Mouse (Mus musculus): ENCODE measurements around the gene Cfap74. TPM values are rescaled to one million over a fixed set of nuclear protein-coding genes. Genes with fewer than 3 reads are reported as not detected.

Cfap74 gene
- polyA plus RNA-seq, 2 experiments = 4.7 to 5.9 TPM

GRCm38 (mm10) chr4:155465607-155466006 lies 56.6 kb downstream of the Cfap74 start:
- Histone ChIP-seq H3K36me3 (ENCODE audit: control insufficient read depth, insufficient read depth, low read length) (no peaks in the 10 kb centered on the region), H3K9me3 (ENCODE audit: control insufficient read depth, low read length) (no peaks in the 10 kb centered on the region), H3K9ac (ENCODE audit: low read depth, low read length, severe bottlenecking) (no peak overlapping the region), H3K4me3 (replicated peaks; ENCODE audit: low read length) (no peak overlapping the region), H3K4me2 (replicated peaks; ENCODE audit: low read depth, low read length, severe bottlenecking) (no peak overlapping the region), H3K27ac (replicated peaks; ENCODE audit: low read depth, low read length) (no peak overlapping the region), H3K27me3 (ENCODE audit: control insufficient read depth, insufficient read depth, low read length) (no peaks in the 10 kb centered on the region), H3K4me1 (ENCODE audit: control insufficient read depth, insufficient read depth, low read length) (0 out of 2 replicates have a peak, but pooled peaks cover 4% of the 10 kb centered on the region)
- no peak for DNase-seq (ENCODE audit: low spot score)
- TF ChIP-seq POLR2A (IDR thresholded peaks at IDR 0.05; ENCODE audit: borderline replicate concordance, extremely low read depth, insufficient read depth, insufficient read length) = no peak
- no peak for ATAC-seq (ENCODE audit: low FRiP score, low read depth)
- 79% methylated on average over 6 of the region's 6 CpGs for WGBS

GRCm38 (mm10) chr4:155466080-155466479 lies 57.1 kb downstream of the Cfap74 start:
- no peak for TF ChIP-seq POLR2A (IDR thresholded peaks at IDR 0.05; ENCODE audit: borderline replicate concordance, extremely low read depth, insufficient read depth, insufficient read length)
- 80% methylated on average over 5 of the region's 5 CpGs for WGBS
- no peak overlapping the region for H3K4me2 ChIP-seq (replicated peaks; ENCODE audit: low read depth, low read length, severe bottlenecking)
- DNase-seq (ENCODE audit: low spot score) (no peak), ATAC-seq (ENCODE audit: low FRiP score, low read depth) (no peak)
- no peak overlapping the region for H3K9ac ChIP-seq (ENCODE audit: low read depth, low read length, severe bottlenecking)
- no peaks in the 10 kb centered on the region for H3K27me3 ChIP-seq (ENCODE audit: control insufficient read depth, insufficient read depth, low read length)
- no peaks in the 10 kb centered on the region for H3K9me3 ChIP-seq (ENCODE audit: control insufficient read depth, low read length)
- no peak overlapping the region for H3K27ac ChIP-seq (replicated peaks; ENCODE audit: low read depth, low read length)
- H3K36me3 ChIP-seq (ENCODE audit: control insufficient read depth, insufficient read depth, low read length) = no peaks in the 10 kb centered on the region
- H3K4me3 ChIP-seq (replicated peaks; ENCODE audit: low read length) = no peak overlapping the region
- 0 out of 2 replicates have a peak, but pooled peaks cover 4% of the 10 kb centered on the region for H3K4me1 ChIP-seq (ENCODE audit: control insufficient read depth, insufficient read depth, low read length)

GRCm38 (mm10) chr4:155467237-155468010 lies 58.4 kb downstream of the Cfap74 start:
- Histone ChIP-seq H3K4me1 (ENCODE audit: control insufficient read depth, insufficient read depth, low read length) (0 out of 2 replicates have a peak, but pooled peaks cover 4% of the 10 kb centered on the region), H3K27ac (replicated peaks; ENCODE audit: low read depth, low read length) (no peak overlapping the region), H3K27me3 (ENCODE audit: control insufficient read depth, insufficient read depth, low read length) (no peaks in the 10 kb centered on the region), H3K9ac (ENCODE audit: low read depth, low read length, severe bottlenecking) (no peak overlapping the region), H3K4me3 (replicated peaks; ENCODE audit: low read length) (no peak overlapping the region), H3K36me3 (ENCODE audit: control insufficient read depth, insufficient read depth, low read length) (no peaks in the 10 kb centered on the region), H3K4me2 (replicated peaks; ENCODE audit: low read depth, low read length, severe bottlenecking) (no peak overlapping the region), H3K9me3 (ENCODE audit: control insufficient read depth, low read length) (no peaks in the 10 kb centered on the region)
- DNase-seq (ENCODE audit: low spot score) (no peak), ATAC-seq (ENCODE audit: low FRiP score, low read depth) (no peak)
- TF ChIP-seq POLR2A (IDR thresholded peaks at IDR 0.05; ENCODE audit: borderline replicate concordance, extremely low read depth, insufficient read depth, insufficient read length) = no peak
- WGBS = 82% methylated on average over 13 of the region's 13 CpGs

- no peaks in the 10 kb centered on the region for H3K36me3 ChIP-seq (ENCODE audit: control insufficient read depth, insufficient read depth, low read length)
- ATAC-seq (ENCODE audit: low FRiP score, low read depth) = no peak; the same call in 1 of the 2 replicates
- H3K27ac ChIP-seq (replicated peaks; ENCODE audit: low read depth, low read length) = no peak within 1 kb of the TSS
- WGBS = 12% methylated on average over 20 of the region's 21 CpGs
- peak within 1 kb of the TSS; percentile 19; the same call in 1 of the 2 replicates for H3K4me3 ChIP-seq (replicated peaks; ENCODE audit: low read length)
- TF ChIP-seq POLR2A (IDR thresholded peaks at IDR 0.05; ENCODE audit: borderline replicate concordance, extremely low read depth, insufficient read depth, insufficient read length) = no peak
- DNase-seq (ENCODE audit: low spot score) = peak; percentile 57
- 0 out of 2 replicates have a peak, but pooled peaks cover 4% of the 10 kb centered on the region for H3K4me1 ChIP-seq (ENCODE audit: control insufficient read depth, insufficient read depth, low read length)
- H3K9me3 ChIP-seq (ENCODE audit: control insufficient read depth, low read length) = no peaks in the 10 kb centered on the region
- no peaks in the 10 kb centered on the region for H3K27me3 ChIP-seq (ENCODE audit: control insufficient read depth, insufficient read depth, low read length)
- no peak within 1 kb of the TSS for H3K9ac ChIP-seq (ENCODE audit: low read depth, low read length, severe bottlenecking)
- H3K4me2 ChIP-seq (replicated peaks; ENCODE audit: low read depth, low read length, severe bottlenecking) = peak within 1 kb of the TSS; percentile 45
These were observed 60.0 kb downstream of the Cfap74 start, which contains the start of gene Tmem52 for GRCm38 (mm10) chr4:155468952-155469351. Gene Tmem52, plus strand, starts transcription at chr4:155469114.

- ATAC-seq (ENCODE audit: low FRiP score, low read depth) = no peak
These were observed 60.7 kb downstream of the Cfap74 start for GRCm38 (mm10) chr4:155469590-155470262.

More at GRCm38 (mm10) chr4:155469590-155470262, 60.7 kb downstream of the Cfap74 start:
- no peak for TF ChIP-seq POLR2A (IDR thresholded peaks at IDR 0.05; ENCODE audit: borderline replicate concordance, extremely low read depth, insufficient read depth, insufficient read length)
- Histone ChIP-seq H3K9ac (ENCODE audit: low read depth, low read length, severe bottlenecking) (no peak overlapping the region), H3K4me1 (ENCODE audit: control insufficient read depth, insufficient read depth, low read length) (0 out of 2 replicates have a peak, but pooled peaks cover 4% of the 10 kb centered on the region), H3K27ac (replicated peaks; ENCODE audit: low read depth, low read length) (no peak overlapping the region), H3K9me3 (ENCODE audit: control insufficient read depth, low read length) (no peaks in the 10 kb centered on the region), H3K36me3 (ENCODE audit: control insufficient read depth, insufficient read depth, low read length) (no peaks in the 10 kb centered on the region), H3K4me3 (replicated peaks; ENCODE audit: low read length) (no peak overlapping the region), H3K27me3 (ENCODE audit: control insufficient read depth, insufficient read depth, low read length) (no peaks in the 10 kb centered on the region), H3K4me2 (replicated peaks; ENCODE audit: low read depth, low read length, severe bottlenecking) (no peak overlapping the region)
- 79% methylated on average over 18 of the region's 18 CpGs for WGBS
- DNase-seq (ENCODE audit: low spot score) = no peak
